Mouse (Mus musculus) E14TG2a.4 (cell line): ENCODE measurements around the gene Kif21b.

Experiments
- H3K27me3 ChIP-seq: 2 replicates; pipeline ENCODE4 v1.6.1; 2014; ENCODE audit warnings: low read length, control low read depth; ENCODE audit not compliant: insufficient read depth
- H3K36me3 ChIP-seq: 2 replicates; pipeline ENCODE4 v1.6.1; 2014; ENCODE audit warnings: low read length, control low read depth; ENCODE audit not compliant: insufficient read depth
- H3K4me1 ChIP-seq: replicated peaks from 2 replicates; pipeline ENCODE4 v1.6.1; 2014; ENCODE audit warnings: low read depth, low read length, control low read depth
- H3K4me3 ChIP-seq: replicated peaks from 2 replicates; pipeline ENCODE4 v1.5.1; 2014; ENCODE audit warnings: mild to moderate bottlenecking, low read length
- H3K9me3 ChIP-seq: 2 replicates; pipeline ENCODE4 v1.6.1; 2014; ENCODE audit warnings: low read length, control low read depth
- CTCF ChIP-seq: conservative IDR thresholded peaks from 2 replicates; pipeline ENCODE4 v1.5.1; 2014; ENCODE audit warnings: low read length
- NANOG ChIP-seq: IDR thresholded peaks from 2 replicates; pipeline ENCODE4 v1.6.1; 2014; ENCODE audit warnings: borderline replicate concordance, low read length, mixed read lengths
- POU5F1 ChIP-seq: IDR thresholded peaks from 2 replicates; pipeline ENCODE4 v1.6.1; 2014; ENCODE audit warnings: low read length, borderline replicate concordance

The Kif21b gene

DNA sequence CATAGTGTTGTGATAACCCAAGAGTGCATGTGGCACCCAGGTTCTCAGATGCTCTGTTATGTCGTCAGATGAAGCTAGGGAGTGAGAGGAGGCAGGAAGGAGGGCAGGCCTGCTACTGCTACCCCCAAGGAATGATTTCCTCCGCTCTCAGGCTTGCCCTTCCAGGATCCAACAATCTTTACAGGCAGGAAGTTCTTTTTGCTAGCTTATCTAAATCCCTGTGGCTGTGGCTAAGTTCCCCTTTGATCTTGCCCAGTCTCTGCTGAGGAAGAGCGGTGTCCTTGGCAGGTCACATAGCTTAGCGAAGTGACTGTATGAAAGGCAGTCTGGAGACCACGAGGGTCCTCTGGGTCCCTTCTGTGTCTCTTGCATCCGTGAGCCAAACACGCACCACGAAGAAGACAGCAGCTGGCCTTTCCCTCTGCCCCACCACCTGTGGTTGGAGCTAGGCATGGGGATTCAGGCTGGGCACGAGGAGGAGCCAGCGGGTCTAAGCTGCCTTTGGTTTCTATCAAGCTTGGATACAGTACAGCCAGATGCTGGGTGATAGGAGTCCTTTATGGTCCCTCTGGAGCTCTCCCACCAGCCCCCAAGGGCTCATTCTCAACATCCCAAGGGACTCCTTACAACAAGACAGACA is 7.1 kb downstream of the Kif21b start:
- no peaks in the 10 kb centered on the region for H3K9me3 ChIP-seq
- no peak overlapping the region for H3K4me3 ChIP-seq
- TF ChIP-seq POU5F1: no peak
- peaks cover 89% of the 10 kb centered on the region for H3K4me1 ChIP-seq
- H3K27me3 ChIP-seq: peaks cover 60% of the 10 kb centered on the region
- H3K36me3 ChIP-seq: no peaks in the 10 kb centered on the region

DNA sequence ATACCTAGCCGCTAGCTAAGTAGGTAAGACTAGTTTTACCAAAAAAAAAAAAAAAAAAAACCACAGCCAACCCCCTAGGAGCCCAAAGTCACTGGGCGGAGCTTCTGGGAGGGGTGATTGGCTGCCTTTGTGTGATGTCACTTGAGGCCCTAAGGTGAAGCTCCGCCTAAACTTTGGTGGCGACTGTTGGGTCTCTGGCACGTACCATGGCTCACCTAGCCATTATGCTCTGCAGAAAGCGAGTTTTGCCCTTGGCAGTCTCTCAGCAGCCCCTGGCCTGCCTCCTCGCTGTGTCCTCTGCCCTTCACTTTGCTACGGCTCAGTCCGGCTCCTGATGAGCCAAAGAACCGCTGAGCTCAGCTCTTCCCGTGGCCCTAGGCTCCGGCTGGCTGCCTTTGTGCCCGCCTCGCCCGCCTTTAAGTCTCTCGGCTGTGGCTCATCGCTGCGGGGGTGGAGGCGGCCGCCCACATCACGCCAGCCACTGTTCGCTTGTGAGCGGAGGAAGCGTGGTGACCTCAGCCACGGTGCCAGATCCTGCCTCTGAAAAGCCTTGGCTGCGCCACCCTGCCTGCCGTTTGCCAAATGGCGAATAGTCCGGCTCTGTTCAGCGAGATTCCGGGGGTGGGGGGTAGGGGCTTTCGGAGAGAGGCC is 8.9 kb downstream of the Kif21b start:
- Histone ChIP-seq H3K4me1 (peaks cover 73% of the 10 kb centered on the region), H3K36me3 (no peaks in the 10 kb centered on the region), H3K9me3 (no peaks in the 10 kb centered on the region), H3K27me3 (peaks cover 48% of the 10 kb centered on the region), H3K4me3 (peak overlapping the region; percentile 82)
- TF ChIP-seq NANOG (no peak), POU5F1 (no peak), CTCF (no peak)

DNA sequence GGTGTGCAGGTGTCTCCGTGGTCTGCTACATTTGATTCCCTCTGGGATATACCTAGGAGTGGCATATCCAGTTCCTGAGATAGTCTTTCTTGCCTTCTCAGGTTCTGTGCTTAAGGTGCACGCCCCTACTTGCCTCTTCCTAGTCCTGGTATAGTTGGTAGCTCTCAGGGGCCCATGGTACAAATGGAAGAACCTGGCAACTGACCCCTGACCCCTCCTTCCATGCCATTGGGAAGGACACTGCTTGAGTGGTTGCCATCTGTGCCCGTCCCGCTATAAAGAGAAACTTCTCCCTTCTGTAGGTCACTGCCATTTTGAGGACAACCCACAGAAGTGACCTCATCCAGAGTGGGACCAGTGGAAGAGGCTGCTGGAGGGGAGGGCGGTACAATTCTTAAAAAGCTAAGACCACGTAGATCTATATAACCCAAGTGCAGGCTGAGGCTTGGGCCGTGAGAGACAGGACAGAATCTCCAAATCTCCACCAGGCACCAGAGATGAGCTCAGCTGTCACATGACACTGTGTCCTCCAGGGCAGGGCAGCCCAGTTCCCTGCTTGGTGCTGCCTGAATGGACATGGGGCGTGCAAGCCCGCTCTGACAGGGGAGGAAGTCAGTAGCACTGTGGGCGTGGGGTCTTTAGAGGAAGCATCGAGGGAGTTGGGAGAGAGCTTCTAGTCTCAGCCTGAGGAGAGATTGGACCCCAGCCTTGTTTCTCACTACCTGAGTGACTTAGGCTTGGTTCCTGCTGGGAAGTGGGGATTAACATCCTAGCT is 10.2 kb downstream of the Kif21b start:
- H3K4me1 ChIP-seq: peaks cover 62% of the 10 kb centered on the region
- H3K9me3 ChIP-seq: no peaks in the 10 kb centered on the region
- no peak for TF ChIP-seq CTCF
- TF ChIP-seq POU5F1: no peak
- TF ChIP-seq NANOG: no peak
- peaks cover 37% of the 10 kb centered on the region for H3K27me3 ChIP-seq
- no peaks in the 10 kb centered on the region for H3K36me3 ChIP-seq
- H3K4me3 ChIP-seq: no peak overlapping the region

DNA sequence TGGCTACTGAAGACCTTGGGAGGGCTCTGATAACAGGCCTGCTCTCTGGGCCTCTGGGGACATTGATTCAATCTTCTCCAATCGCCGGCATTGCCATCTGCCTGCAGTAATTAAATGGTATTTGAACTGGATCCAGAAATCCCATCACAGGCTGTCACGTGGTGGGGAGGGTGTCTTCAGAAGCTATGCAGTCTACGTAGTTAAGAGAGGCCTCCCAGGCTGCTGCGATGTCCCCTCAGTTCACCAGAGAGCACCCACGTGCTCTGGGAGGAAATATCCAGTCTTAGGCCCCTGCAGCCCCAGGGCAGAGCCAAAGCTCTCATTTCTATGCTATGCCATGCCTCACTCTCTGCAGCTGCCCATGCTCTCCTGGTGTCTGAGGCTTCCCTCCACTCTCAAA is 11.1 kb downstream of the Kif21b start:
- H3K4me1 ChIP-seq: peaks cover 53% of the 10 kb centered on the region
- no peaks in the 10 kb centered on the region for H3K36me3 ChIP-seq
- TF ChIP-seq NANOG (no peak), POU5F1 (no peak), CTCF (no peak)
- H3K9me3 ChIP-seq: no peaks in the 10 kb centered on the region
- no peak overlapping the region for H3K4me3 ChIP-seq
- peaks cover 37% of the 10 kb centered on the region for H3K27me3 ChIP-seq

DNA sequence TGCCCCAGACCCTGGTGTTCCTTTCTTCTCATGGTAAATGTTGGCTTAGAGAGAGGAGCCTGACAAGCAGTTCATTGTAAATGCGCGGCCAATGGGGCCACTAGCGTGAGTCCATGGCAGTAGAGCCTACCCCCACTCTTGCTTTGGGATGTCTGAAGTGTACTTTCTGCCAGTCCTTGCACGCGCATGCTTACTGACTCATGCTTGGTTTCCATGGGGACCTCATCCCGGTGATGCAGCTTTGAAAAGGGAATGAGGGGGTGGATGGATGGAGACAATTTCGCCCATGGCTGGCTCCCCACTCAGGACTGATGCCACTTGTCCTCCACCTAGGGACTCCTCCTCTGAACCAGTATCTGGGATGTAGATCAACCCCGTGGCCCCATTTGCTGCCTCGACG is 12.3 kb downstream of the Kif21b start:
- Histone ChIP-seq H3K4me3 (no peak overlapping the region), H3K9me3 (no peaks in the 10 kb centered on the region), H3K27me3 (peaks cover 37% of the 10 kb centered on the region), H3K36me3 (no peaks in the 10 kb centered on the region), H3K4me1 (peaks cover 46% of the 10 kb centered on the region)
- TF ChIP-seq NANOG (no peak), POU5F1 (no peak), CTCF (no peak)

DNA sequence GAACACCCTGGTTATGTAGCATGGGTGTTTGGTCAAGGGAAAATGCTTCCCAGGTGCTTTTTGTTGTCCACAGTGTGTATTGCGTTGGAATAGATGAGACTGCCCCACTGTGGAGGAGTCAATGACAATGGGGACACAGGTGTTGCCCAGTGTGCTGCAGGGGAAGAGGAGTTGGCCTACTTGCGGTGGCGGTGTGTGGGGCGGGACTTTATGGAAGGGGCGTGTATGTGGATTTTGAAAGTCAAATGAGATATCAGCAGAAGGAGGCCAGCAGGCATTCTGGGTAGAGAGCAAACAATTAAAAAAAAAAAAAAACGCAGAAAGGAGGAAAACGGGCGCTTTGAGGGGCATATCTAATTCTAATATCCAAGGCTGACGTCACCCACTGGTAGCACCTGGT is 18.5 kb downstream of the Kif21b start:
- peaks cover 30% of the 10 kb centered on the region for H3K27me3 ChIP-seq
- H3K9me3 ChIP-seq: peaks cover 11% of the 10 kb centered on the region
- no peak overlapping the region for H3K4me3 ChIP-seq
- TF ChIP-seq CTCF: no peak
- TF ChIP-seq NANOG: no peak
- no peak for TF ChIP-seq POU5F1
- peaks cover 4% of the 10 kb centered on the region; the same call in 1 of the 2 replicates for H3K36me3 ChIP-seq
- peaks cover 10% of the 10 kb centered on the region for H3K4me1 ChIP-seq

DNA sequence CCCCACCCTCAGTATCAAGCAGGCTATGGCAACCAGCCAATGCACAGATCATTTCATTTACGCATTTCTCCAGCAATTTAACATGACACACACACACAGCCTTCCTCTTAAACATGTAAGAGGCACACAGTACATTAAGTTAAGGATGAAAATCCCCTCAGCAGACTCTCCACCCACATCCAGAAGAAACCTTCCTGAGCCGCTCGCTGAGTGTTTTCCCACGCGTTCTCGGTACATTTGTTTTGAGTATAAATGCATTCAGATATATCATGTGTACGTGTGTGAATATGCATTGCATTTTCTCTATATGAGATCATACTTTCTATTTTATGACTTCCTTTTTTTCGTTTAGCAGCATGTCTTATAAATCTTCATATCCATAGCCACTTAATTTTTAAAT is 20.2 kb downstream of the Kif21b start:
- Histone ChIP-seq H3K9me3 (peaks cover 11% of the 10 kb centered on the region), H3K27me3 (peaks cover 34% of the 10 kb centered on the region), H3K4me3 (no peak overlapping the region), H3K36me3 (peaks cover 4% of the 10 kb centered on the region; the same call in 1 of the 2 replicates), H3K4me1 (peaks cover 10% of the 10 kb centered on the region)
- TF ChIP-seq CTCF (no peak), POU5F1 (no peak), NANOG (no peak)

DNA sequence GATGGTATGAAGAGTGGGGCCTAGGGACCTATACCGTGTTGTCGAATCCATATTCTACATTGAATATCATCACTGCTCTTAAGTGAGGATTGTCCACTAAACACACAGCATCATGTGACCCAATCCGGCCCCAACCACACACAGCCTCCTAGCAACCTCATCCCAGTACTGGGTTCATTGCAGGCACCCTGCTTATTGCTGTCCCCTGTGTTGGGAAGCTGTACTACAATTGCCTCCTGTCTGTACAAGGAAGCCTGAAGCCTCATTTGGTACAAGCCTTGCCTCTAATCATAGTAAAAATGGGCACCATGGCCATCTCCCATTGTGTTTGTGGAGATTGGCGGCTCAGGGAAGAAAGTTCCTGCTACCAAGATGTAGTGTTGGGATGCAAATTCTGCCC is 25.1 kb downstream of the Kif21b start:
- Histone ChIP-seq H3K36me3 (peaks cover 4% of the 10 kb centered on the region; the same call in 1 of the 2 replicates), H3K4me3 (no peak overlapping the region), H3K4me1 (peaks cover 32% of the 10 kb centered on the region), H3K27me3 (peaks cover 42% of the 10 kb centered on the region), H3K9me3 (peaks cover 1% of the 10 kb centered on the region; the same call in 1 of the 2 replicates)
- TF ChIP-seq POU5F1 (no peak), CTCF (0 out of 2 replicates have a peak, but pooled peaks have one; percentile 6), NANOG (no peak)
